Mouse (Mus musculus) cerebellum, adult 11 months (tissue): ENCODE measurements around the gene Vwf.

Experiments used
- DNase-seq: peaks from one replicate; pipeline ENCODE4 v3.0.0; 2022

Gene Vwf

DNA sequence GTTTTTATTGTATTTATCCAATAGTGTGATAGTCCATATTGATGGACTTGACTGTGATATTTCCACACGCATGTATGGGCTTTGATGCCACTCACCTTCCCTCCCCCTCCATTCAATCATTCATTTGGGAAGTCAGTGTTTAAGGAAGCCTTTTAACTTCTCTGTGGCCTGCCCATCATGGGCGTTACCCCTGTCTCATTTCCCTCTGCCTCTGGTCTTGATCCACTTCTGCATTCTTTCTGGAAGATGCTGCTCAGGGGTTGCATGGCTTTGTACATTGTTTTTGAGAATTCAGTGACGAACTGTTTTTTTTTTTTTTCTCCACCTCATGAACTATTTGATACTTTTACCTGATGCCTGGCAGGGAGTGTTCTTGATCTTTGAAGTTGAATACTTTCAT lies 104.8 kb downstream of the Vwf start:
- no peak for DNase-seq

DNA sequence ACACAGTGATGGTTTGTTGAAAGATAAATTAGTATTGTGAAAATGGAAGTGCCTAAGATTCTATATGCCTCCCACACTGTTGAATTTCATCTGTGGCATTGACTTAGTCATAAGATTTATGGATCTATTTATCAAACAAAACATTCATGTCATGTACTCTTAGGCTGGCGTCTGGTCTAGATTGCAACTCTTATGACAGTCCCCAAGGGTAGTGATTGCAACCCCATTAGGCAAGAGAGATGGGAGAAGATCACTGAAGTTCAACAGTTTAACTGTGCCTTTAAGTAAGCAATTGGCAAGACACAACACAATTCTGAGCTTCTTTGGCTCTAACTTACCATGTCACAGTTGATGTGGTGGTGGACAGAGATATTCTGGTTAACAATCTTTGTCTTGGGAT lies 106.8 kb downstream of the Vwf start:
- no peak for DNase-seq

DNA sequence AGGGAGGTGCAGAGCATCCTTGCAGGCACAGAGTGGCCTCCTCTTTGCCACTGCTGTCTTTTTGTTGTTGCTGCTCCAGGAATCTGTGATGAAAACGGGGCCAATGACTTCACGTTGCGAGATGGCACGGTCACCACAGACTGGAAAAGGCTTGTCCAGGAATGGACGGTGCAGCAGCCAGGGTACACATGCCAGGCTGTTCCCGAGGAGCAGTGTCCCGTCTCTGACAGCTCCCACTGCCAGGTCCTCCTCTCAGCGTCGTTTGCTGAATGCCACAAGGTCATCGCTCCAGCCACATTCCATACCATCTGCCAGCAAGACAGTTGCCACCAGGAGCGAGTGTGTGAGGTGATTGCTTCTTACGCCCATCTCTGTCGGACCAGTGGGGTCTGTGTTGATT lies 110.3 kb downstream of the Vwf start:
- DNase-seq = peak; percentile 4

DNA sequence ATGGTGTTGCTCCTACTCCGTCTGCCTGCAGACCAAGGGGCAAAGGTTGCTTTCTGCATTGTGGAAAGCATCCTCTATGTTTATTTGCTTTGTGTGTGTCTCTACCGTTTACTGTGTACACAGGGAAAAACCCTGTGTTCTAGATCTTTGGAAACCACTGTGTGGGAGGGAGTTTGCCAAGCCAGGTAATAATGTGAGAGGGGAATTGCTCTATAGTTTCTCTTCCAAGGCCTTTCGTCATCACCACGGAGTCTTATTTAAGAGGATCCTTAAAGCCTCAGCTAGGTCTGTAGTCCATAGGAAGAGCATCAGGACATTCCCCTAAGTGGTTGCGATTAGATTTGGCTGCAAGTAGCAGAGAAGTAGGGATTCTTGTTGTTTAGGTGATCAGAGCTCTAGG lies 111.4 kb downstream of the Vwf start:
- no peak for DNase-seq

DNA sequence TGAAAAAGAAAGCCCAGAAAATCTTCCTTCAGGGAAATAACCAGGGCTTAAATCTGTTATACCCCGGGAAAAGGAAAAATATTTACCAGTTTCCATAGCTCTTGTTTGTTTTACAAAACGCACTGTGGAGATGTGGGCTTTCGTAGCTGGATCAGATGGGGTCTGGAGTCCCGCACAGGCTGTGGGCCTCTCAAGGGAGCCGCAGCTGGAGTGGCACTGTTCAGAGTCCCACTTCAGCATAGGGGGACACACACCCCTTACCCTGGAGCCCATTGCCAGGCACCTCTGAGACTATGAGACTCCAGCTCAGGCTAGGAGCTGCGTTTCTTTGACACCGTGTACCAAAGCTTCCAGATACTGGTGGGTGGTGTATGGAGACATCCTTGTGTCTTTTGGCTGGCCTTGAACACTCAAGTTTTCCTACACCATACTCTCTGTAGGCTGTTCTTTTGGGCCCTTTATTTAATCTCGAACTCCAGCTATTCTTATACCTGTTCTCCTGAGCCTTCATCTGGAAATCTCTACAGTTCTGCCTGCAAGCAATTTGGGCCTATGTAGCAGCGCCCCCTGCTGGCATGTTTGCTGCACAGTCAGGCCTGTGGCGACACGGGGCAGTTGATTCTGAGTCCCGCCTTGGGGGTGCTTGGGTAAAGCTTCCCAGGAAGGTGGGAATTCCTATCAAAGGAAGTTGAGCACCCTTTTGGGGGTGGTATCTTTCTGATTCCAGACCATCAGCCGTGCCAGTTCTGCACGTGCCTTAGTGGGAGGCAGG lies 114.7 kb downstream of the Vwf start:
- DNase-seq = peak; percentile 22

- DNase-seq = no peak
Measured at GRCm38 (mm10) chr6:125663906-125664305, 117.3 kb downstream of the Vwf start.

- DNase-seq = no peak
Measured at GRCm38 (mm10) chr6:125671835-125672234, 125.3 kb downstream of the Vwf start.

DNA sequence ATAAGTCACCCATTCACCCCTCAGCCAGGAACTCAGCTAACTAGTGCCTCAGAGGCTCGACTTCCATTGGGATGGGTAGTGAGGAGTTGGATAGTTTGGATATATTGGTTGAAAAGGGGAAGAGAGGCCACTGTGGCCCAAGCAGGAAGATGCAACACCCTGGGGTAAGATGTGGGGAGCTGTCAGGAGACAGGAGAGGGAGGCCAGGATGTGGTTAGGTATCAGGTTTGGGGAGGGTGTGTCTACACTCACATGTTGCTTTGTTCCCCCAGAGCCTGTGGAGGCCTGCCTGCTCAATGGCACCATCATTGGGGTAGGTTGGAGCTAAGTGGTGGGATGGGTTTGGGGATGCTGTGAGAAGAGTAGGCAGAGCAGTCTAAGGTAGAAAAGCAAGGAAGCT lies 131.9 kb downstream of the Vwf start:
- no peak for DNase-seq

GRCm38 (mm10) chr6:125680613-125681012 lies 134.0 kb downstream of the Vwf start:
- DNase-seq = no peak

DNA sequence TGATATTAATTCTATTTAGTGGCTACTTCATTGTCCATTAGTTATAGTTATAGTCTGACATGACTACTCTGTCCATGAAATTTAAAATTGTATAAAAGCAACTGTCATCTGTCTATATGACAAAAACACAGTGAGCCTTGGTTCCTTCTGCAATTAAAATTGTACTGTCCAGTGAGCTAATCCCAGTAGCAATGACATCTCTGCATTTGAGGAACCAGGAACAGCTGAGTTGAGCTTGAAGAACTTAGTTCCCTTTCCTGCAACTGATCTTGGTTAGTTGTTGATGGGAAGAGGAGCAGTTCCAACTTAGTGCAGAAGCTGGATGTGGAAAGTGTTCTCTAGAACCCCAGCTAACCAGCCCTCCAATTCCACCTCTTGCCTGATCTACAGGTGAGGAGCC lies 138.8 kb downstream of the Vwf start:
- no peak for DNase-seq

DNA sequence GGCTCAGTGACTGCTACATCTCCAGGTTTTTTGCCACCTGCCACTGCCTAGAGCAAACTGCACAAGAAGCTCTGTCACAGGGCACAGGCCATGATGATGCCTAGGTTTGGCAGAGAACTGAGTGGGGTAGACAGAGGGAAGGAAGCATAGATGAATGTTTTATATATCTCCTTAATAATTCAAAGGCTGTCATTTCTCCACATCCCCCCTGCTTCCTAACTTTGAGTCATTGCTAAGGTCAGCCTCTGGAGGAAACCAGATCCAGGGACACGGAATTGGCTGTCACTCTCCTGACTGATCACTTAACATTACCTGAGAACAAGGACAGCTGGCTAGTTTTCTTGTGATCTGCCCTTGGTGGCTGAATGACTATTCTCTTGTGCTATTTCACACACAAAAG lies 141.4 kb downstream of the Vwf start:
- DNase-seq = no peak

- no peak for DNase-seq
Measured at GRCm38 (mm10) chr6:125690057-125690703, 143.6 kb downstream of the Vwf start, which contains the start of gene Ano2. Gene Ano2 (plus strand): TSS chr6:125690419.

DNA sequence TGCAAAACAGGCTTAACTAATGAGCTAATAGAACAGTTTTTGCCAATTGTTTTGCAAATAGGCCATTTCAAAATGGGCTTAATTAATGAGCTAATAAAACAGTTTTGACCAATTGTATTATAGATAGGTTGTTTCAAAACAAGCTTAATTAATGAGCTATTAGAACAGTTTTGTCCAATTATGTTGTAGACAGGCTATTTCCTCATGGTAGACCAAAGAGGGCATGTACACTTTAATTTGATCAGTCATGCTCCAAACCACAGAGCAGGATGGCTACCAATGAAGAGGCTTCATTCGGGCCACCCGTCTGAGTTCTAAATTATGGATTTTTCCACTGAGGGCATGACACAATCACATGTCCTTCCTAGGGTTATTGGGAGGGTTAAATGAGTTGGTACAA lies 154.6 kb downstream of the Vwf start:
- DNase-seq = no peak

- DNase-seq = no peak
Measured at GRCm38 (mm10) chr6:125711261-125711660, 164.7 kb downstream of the Vwf start.

GRCm38 (mm10) chr6:125726408-125726807 lies 179.8 kb downstream of the Vwf start:
- DNase-seq = no peak

DNA sequence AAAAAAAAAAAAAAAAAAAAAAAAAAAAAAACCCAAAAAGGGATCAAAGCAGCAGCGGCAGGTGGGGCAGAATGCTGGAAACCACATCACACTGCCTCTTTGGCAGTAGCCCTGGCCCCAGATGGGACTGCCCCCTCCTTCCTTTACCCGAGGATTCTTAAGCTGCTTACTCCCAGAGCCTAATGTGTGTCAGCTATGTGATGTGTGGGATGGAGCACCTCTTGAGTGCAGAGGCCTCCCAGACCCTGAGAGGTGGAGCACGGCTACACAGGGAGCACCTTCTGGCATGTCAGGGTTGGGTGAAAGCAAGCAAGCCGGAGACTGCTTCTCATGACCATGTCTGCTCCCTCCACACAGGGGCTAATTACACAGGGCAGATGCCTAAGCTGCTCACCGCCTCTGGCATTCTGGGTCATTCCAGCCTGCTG lies 180.9 kb downstream of the Vwf start:
- DNase-seq = no peak

GRCm38 (mm10) chr6:125729471-125729870 lies 182.9 kb downstream of the Vwf start:
- DNase-seq = no peak

DNA sequence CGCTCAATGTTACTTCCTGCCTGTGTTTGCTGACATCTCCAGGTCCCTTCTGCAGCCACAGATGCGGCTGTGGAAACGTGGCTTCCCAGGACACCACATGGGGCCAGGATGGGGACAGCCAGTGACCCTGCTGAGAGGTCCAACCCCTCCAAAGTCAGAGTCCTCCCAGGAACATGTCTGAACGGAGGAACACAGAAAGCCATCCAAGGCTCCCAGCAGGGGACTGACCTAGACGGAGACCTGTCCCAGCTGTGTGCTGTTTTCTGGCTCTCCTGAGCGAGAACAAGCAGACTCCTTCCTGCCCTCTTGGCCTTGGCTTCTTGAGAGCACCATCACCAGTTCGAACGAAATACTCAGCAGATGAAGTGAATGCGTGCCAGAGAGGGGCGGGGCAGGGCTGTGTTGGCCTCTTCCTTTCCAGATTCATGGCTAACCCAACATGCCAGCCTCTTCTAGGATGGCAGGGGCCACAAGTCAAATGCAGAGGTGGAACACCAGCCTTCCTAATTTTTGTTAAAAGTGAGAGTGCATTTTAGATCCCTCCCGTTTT lies 183.5 kb downstream of the Vwf start:
- DNase-seq = no peak
